Mouse (Mus musculus) liver, embryonic 12.5 days (tissue): Measurements from ENCODE around the gene Wdr73. TPM values are rescaled to one million over a fixed set of nuclear protein-coding genes. Genes with fewer than 3 reads are reported as not detected.
"Not testable (repeated sequence)": the region's sequence is repeated elsewhere in the genome, so short reads cannot be mapped to it uniquely, and the experiment has no call there.

Experiments used
- ATAC-seq: fragments of 200-750 bp; cut with Nextera tagmentation; 2 replicates; pipeline ENCODE4 v1.8.0; 2017; ENCODE audit warnings: moderate number of reproducible peaks, mild to moderate bottlenecking, moderate library complexity
- H3K27ac ChIP-seq: fragments of 300-500 bp; sonication (generic); 2 replicates; pipeline ENCODE4 v1.5.1; 2016; ENCODE audit warnings: mild to moderate bottlenecking
- H3K27me3 ChIP-seq: fragments of 300-500 bp; sonication (generic); replicated peaks from 2 replicates; pipeline ENCODE4 v1.6.1; 2016; ENCODE audit warnings: mild to moderate bottlenecking, moderate library complexity
- H3K36me3 ChIP-seq: fragments of 300-500 bp; sonication (generic); 2 replicates; pipeline ENCODE4 v1.6.1; 2016; ENCODE audit warnings: mild to moderate bottlenecking, moderate library complexity
- H3K4me1 ChIP-seq: fragments of 300-500 bp; sonication (generic); 2 replicates; pipeline ENCODE4 v1.6.1; 2016
- H3K4me2 ChIP-seq: fragments of 300-500 bp; sonication (generic); 2 replicates; pipeline ENCODE4 v1.6.1; 2016; ENCODE audit warnings: mild to moderate bottlenecking, moderate library complexity
- H3K4me3 ChIP-seq: fragments of 300-500 bp; sonication (generic); 2 replicates; pipeline ENCODE4 v1.5.1; 2016; ENCODE audit warnings: mild to moderate bottlenecking, moderate library complexity
- H3K9ac ChIP-seq: fragments of 300-500 bp; sonication (generic); 2 replicates; pipeline ENCODE4 v1.6.1; 2016; ENCODE audit warnings: mild to moderate bottlenecking, moderate library complexity
- H3K9me3 ChIP-seq: fragments of 300-500 bp; sonication (generic); replicated peaks from 2 replicates; pipeline ENCODE4 v1.6.1; 2016; ENCODE audit warnings: mild to moderate bottlenecking, moderate library complexity
- WGBS: fragments of 180-500 bp; shearing (Covaris S2); methylation state at CpG from one replicate; pipeline ENCODE4 v1.1.7; 2016; ENCODE audit not compliant: insufficient replicate concordance; 5-methylcytosine and 5-hydroxymethylcytosine counted together
- polyA plus RNA-seq: library from polyadenylated mRNA; unstranded; fragments of >200 nt; fragmentation: Nextera tagmentation; extraction: Ambion mirVana; gene quantifications from 2 replicates; pipeline ENCODE4 v1.2.1, GENCODE M21; 2016

The Wdr73 gene
- 29.1 and 30.3 TPM in 2 replicates for polyA plus RNA-seq

DNA sequence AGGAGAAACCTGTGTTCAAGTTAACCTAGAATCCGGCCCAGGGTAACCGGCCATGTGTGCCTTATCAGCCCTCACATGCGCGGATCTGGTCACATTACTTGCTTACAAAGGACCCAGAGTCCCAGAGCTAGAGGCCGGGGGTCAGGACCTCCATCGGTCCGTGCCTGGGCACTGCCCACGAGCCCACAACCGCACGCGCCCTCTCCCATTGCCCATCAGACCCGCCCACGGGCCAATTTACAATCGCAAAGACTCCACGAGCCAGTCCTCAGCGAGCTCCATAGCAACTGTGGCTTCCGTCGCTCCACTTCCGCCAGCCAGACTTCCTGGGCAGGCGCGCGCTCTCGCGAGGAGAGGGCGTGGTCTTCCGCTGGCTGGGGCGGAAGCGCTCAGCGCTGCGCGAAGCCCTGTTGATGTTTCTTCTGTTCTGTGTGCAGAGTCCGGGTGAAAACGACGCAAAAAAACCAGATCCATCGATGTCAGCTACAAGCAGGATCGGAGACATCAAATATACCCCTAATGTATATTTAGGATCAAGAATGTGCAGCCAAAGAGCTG lies at the start of gene Wdr73:
Gene Wdr73 (minus strand): TSS at position 326 of the 558 bp plus-strand sequence.
- Histone ChIP-seq H3K4me2 (peak within 1 kb of the TSS; percentile 81), H3K27me3 (0 out of 2 replicates have a peak, but pooled peaks cover 5% of the 10 kb centered on the region), H3K4me3 (peak within 1 kb of the TSS; percentile 78), H3K9ac (peak within 1 kb of the TSS; percentile 72), H3K9me3 (no peaks in the 10 kb centered on the region), H3K36me3 (peaks cover 40% of the 10 kb centered on the region), H3K27ac (peak within 1 kb of the TSS; percentile 87), H3K4me1 (peaks cover 55% of the 10 kb centered on the region)
- under 1% methylated on average over 36 of the region's 36 CpGs for WGBS
- ATAC-seq, result peak; percentile 95

DNA sequence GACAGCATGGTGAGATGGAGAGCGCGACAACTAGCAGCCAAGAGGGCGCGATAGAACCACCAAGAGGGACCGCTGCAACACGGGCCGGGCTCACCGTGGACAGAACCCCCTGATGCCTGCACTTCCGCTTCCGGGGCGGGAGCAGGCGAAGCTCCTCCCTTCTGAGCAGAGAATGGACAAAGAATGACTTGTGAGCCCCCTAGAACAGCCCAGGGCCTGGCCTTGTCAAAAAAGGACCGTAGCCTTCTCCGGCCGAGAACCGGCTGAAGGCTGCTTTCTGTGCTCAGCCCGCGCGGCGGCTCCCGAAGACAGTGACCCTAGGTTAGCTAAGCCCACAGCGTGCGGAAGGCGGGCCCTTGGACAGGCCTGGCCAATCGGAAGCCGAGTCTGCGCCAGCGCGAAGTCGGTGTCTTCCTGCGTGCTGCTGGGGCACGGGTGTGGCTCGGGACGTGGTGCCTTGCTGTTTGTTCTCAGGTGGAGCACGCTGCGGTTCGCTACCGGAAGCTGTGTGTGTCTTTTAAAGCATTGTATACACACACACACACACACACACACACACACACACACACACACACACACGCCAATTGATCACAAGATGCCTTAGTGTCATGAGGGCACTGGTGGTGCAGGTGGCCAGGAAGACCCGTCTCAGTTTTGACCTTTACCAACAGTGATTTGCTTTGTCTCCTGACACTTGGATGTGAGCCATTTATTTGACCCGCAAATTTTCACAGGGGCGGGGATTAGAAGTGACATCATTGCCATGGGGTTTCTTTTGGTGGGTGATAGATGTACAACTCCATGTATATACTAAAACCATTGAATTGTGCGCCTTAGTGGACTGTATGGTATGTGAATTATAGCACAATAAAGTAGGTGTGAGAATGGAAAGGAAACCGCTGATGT lies 46.6 kb upstream of the Wdr73 start, which contains the start of gene Sec11a:
Gene Sec11a (minus strand): TSS at position 336 of the 906 bp plus-strand sequence.
- peak within 1 kb of the TSS; percentile 81 for H3K4me2 ChIP-seq
- H3K36me3 ChIP-seq, result peaks cover 16% of the 10 kb centered on the region
- ATAC-seq, result peak; percentile 100
- no peaks in the 10 kb centered on the region for H3K9me3 ChIP-seq
- H3K9ac ChIP-seq, result peak within 1 kb of the TSS; percentile 79
- 2% methylated on average over 44 of the region's 44 CpGs for WGBS
- peak within 1 kb of the TSS; percentile 83 for H3K27ac ChIP-seq
- H3K27me3 ChIP-seq, result 0 out of 2 replicates have a peak, but pooled peaks cover 10% of the 10 kb centered on the region
- H3K4me3 ChIP-seq, result peak within 1 kb of the TSS; percentile 70
- H3K4me1 ChIP-seq, result peaks cover 36% of the 10 kb centered on the region

DNA sequence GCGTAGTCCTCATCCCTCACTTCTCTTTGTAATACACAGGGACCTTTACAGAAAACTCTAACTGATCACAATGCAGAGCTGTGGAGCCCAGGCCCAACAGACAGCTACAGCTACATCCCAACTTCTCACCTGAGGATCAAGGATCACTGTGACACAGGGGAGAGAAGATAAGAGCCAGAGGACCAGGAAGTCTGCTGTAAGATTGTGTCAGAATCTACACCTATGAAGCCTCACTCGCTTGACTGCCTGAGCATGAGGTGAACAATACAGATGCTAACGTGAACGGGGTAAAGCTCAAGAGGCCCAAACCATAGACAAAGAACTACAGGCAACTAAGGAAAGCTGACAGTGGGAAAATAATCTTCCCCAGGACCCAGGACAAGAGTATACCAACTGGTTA lies 38.7 kb upstream of the Wdr73 start:
- H3K9ac ChIP-seq, result no peak overlapping the region
- peaks cover 33% of the 10 kb centered on the region for H3K36me3 ChIP-seq
- no peaks in the 10 kb centered on the region for H3K9me3 ChIP-seq
- WGBS, result 81% methylated on average over 4 of the region's 4 CpGs
- no peaks in the 10 kb centered on the region for H3K27me3 ChIP-seq
- H3K4me2 ChIP-seq, result no peak overlapping the region
- H3K27ac ChIP-seq, result no peak overlapping the region
- H3K4me1 ChIP-seq, result peaks cover 24% of the 10 kb centered on the region
- ATAC-seq, result no peak
- no peak overlapping the region for H3K4me3 ChIP-seq

DNA sequence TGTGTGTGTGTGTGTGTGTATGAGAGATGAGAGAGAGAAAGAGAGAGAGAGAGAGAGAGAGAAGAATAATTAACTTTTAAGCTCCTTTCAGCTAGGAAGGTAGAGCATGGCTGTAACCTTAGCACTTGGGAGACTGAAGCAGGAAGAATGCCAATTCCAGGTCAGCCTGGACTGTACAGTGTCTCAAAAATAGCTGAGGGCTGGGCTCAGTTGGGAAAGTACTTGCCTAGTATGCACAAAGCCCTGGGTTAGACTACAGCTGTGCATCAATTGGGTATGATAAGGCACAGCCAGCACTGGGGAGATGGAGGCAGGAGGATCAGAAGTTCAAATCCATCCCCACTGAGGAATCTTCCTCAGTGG lies 36.2 kb upstream of the Wdr73 start:
- H3K4me2 ChIP-seq, H3K27ac ChIP-seq, H3K4me3 ChIP-seq, H3K9me3 ChIP-seq, H3K9ac ChIP-seq, ATAC-seq, H3K27me3 ChIP-seq: not testable (repeated sequence)
- Histone ChIP-seq H3K36me3 (peaks cover 50% of the 10 kb centered on the region), H3K4me1 (peaks cover 15% of the 10 kb centered on the region)

DNA sequence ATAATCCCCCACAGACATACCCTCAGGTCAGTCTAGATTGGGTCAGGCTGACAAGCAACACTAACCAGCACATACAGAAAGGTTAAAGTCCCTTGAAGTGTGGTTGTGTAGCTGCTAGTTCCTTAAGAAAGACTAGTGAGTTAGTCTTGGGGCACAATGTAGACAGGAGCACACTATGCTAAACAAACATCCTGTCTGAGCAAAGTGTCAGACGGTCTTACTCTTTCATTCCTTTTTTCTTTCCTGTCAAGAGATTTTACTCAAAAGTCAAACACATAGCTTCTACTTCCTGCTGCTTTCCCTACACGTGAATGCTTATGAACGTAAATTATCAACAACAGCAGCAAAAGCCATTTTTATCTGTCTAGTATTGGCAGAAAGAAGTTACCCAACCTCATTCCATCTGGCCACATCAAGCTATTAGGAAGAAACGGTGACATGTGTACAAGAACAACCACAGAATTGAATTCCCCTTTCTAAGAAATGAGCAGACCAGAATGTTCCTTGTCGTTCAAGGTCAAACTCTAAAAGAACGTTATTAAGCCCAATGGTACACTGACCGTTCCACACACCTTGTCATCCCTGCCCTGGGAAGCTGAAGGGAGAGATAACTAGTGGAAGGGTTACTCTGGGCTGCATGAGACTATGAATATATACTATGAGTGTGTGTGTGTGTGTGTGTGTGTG lies 35.7 kb upstream of the Wdr73 start:
- Histone ChIP-seq H3K36me3 (peaks cover 52% of the 10 kb centered on the region), H3K4me1 (peaks cover 15% of the 10 kb centered on the region)
- not testable (repeated sequence) for H3K4me2 ChIP-seq, H3K27me3 ChIP-seq, H3K27ac ChIP-seq, H3K9me3 ChIP-seq, ATAC-seq, H3K4me3 ChIP-seq, H3K9ac ChIP-seq
- WGBS, result 43% methylated on average over 7 of the region's 7 CpGs

DNA sequence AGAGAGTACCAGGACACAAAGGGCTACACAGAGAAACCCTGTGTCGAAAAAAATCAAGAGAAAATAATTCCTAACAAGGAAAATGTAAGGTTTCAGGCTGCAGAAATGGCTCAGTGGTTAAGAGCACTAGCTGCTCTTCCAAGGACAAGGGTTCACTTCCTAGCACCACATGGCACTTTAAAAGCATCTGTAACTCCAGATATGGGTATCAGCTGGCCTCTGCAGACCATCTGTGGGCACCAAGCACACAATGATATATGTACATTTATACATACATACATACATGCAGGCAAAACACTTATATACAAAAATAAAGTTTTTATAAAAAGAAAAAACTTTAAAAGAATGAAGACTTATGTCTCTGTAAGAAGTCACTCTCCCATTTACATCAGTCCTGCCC lies 34.8 kb upstream of the Wdr73 start:
- H3K36me3 ChIP-seq, result peaks cover 53% of the 10 kb centered on the region
- H3K4me3 ChIP-seq, result no peak overlapping the region
- no peak overlapping the region for H3K27ac ChIP-seq
- H3K9ac ChIP-seq, result no peak overlapping the region
- WGBS, result 81% methylated on average over 1 of the region's 1 CpGs
- H3K4me2 ChIP-seq, result no peak overlapping the region
- H3K27me3 ChIP-seq, result no peaks in the 10 kb centered on the region
- ATAC-seq, result peak; percentile 62
- H3K9me3 ChIP-seq, result no peaks in the 10 kb centered on the region
- peaks cover 15% of the 10 kb centered on the region for H3K4me1 ChIP-seq

DNA sequence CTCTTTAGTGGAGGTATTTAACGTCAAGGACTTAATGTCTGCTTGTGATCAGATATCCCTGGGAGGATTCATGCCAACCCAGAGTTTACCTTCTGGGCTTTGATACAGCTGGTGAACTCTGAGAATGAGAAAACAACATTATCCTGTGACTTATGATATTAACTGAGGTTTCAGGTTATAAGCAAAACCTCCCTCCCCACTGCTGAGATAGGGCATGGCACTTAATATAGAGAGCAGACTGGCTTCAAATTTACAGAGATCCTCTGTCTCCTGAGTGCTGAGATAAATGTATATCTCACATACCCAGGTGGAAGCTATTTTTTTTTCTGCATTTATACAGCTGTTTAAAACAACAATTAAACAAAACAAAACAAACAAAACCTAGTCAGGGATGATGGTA lies 31.7 kb upstream of the Wdr73 start:
- Histone ChIP-seq H3K9me3 (no peaks in the 10 kb centered on the region), H3K27ac (no peak overlapping the region), H3K36me3 (peaks cover 49% of the 10 kb centered on the region), H3K27me3 (no peaks in the 10 kb centered on the region), H3K4me2 (no peak overlapping the region), H3K9ac (no peak overlapping the region), H3K4me3 (no peak overlapping the region), H3K4me1 (peaks cover 15% of the 10 kb centered on the region)
- ATAC-seq, result no peak
- 78% methylated on average over 1 of the region's 1 CpGs for WGBS

DNA sequence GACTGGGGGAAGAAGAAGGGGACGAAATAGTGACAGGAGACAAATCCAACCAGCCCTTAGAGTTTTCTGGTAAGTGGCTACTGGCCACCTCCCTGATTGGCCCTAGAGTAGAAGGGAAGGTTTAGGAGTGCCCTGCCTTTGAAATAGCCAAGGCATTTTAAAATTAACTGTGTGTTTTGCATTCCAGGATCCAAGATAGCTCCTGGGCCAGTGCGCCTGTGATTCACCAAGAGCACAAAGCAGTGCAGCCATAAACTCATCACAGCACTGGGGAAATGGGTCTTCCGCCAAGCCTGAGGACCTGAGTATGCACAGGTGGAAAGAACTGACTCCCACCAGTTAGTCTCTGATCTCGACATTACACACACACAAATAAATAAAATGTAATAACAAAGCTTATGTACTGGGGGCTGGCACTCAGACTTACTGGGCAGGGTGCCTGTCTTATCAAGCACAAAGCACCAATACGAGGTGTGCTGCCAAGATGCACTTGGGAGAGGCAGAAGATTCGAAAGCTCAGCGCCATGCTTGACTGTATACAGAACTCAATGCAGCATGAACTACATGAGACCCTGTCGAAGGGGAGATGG lies 30.6 kb upstream of the Wdr73 start:
- Histone ChIP-seq H3K4me1 (peaks cover 10% of the 10 kb centered on the region), H3K27ac (no peak overlapping the region), H3K36me3 (peaks cover 58% of the 10 kb centered on the region), H3K4me2 (no peak overlapping the region), H3K27me3 (no peaks in the 10 kb centered on the region), H3K4me3 (no peak overlapping the region), H3K9me3 (no peaks in the 10 kb centered on the region), H3K9ac (no peak overlapping the region)
- WGBS, result 81% methylated on average over 8 of the region's 8 CpGs
- ATAC-seq, result no peak

DNA sequence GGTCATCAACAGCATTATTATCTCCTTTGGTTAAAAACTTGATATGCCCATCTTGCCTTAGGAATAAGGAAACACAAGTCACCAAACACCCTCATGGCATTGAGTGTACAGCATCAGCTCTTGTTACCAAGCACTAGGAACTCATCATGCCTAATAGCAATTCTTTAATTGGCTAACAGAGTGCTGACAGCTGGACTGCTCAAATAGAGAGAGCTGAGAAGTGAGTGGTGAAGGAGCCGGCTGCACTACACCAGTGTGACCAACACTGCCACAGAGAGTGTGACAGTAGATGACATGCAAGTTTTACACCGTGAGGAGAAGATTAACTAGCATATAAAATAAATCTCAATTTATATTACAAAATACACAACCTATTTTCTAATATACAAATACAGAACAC lies 22.1 kb upstream of the Wdr73 start:
- Histone ChIP-seq H3K4me1 (peaks cover 14% of the 10 kb centered on the region), H3K27me3 (no peaks in the 10 kb centered on the region), H3K27ac (no peak overlapping the region), H3K9me3 (no peaks in the 10 kb centered on the region), H3K4me2 (no peak overlapping the region), H3K36me3 (peaks cover 81% of the 10 kb centered on the region), H3K9ac (no peak overlapping the region), H3K4me3 (no peak overlapping the region)
- 81% methylated on average over 2 of the region's 2 CpGs for WGBS
- ATAC-seq, result no peak

DNA sequence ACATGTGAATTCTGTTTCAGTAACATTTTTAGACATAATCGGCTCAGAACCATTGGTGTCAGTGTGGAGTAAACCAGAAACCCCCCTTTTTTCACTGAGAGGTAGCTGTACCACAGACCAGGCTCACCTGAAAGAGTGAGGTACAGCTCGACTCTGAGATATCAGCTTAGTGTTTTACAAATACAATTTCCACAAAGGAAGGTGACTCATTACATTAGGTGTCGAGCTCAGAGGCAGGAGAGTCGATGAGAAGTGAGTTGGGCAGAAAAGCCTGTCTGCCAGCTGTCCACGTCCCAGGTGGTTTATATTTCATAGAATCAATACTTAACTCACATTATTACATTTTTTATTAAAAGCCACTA lies 18.6 kb upstream of the Wdr73 start:
- H3K36me3 ChIP-seq, result peaks cover 83% of the 10 kb centered on the region
- WGBS, result 73% methylated on average over 5 of the region's 5 CpGs
- ATAC-seq, result no peak

DNA sequence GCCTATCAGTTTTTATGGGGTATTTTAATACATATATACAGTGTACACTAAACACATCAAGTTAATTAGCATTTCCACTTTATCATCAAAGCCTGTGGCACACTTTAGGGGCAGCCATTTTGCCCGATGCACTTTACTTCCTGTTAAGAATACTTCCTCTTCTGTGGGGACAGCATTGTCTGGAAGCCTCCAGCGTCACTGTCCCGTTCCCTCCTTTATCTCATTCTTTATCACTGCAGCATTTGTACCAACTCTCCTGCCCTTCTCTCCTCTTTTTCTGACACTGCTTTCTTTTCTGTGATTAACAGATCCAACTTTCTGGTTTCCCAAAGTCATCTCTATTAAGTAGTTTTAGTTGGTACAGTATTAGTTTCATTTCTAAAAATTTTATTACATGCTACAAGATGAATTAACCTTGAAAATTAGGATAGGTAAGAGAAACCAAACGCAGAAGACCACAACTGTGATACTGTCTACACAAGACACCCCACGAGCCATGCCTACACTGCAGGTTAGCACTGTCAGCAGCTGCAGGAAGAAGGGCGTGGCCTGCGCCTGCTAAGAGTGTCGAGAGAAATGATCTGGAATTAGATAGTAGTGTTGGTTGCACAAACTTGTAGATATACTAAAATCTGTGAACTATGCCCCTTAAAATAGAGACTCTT lies 18.0 kb upstream of the Wdr73 start:
- Histone ChIP-seq H3K27ac (no peak overlapping the region), H3K9ac (no peak overlapping the region), H3K9me3 (no peaks in the 10 kb centered on the region), H3K36me3 (peaks cover 83% of the 10 kb centered on the region), H3K4me3 (no peak overlapping the region), H3K4me1 (peaks cover 14% of the 10 kb centered on the region), H3K27me3 (no peaks in the 10 kb centered on the region), H3K4me2 (no peak overlapping the region)
- WGBS, result 29% methylated on average over 8 of the region's 8 CpGs
- no peak for ATAC-seq

More for the DNA sequence above, 18.6 kb upstream of the Wdr73 start:
- Histone ChIP-seq H3K4me2 (no peak overlapping the region), H3K9me3 (no peaks in the 10 kb centered on the region), H3K4me1 (peaks cover 14% of the 10 kb centered on the region), H3K27me3 (no peaks in the 10 kb centered on the region), H3K4me3 (no peak overlapping the region), H3K9ac (no peak overlapping the region), H3K27ac (no peak overlapping the region)
